Mouse (Mus musculus): Measurements from ENCODE around the gene Epb41l3. TPM values are rescaled to one million over a fixed set of nuclear protein-coding genes. Genes with fewer than 3 reads are reported as not detected.

Epb41l3 gene
- total RNA-seq, 1 experiment: 16.8 TPM

DNA sequence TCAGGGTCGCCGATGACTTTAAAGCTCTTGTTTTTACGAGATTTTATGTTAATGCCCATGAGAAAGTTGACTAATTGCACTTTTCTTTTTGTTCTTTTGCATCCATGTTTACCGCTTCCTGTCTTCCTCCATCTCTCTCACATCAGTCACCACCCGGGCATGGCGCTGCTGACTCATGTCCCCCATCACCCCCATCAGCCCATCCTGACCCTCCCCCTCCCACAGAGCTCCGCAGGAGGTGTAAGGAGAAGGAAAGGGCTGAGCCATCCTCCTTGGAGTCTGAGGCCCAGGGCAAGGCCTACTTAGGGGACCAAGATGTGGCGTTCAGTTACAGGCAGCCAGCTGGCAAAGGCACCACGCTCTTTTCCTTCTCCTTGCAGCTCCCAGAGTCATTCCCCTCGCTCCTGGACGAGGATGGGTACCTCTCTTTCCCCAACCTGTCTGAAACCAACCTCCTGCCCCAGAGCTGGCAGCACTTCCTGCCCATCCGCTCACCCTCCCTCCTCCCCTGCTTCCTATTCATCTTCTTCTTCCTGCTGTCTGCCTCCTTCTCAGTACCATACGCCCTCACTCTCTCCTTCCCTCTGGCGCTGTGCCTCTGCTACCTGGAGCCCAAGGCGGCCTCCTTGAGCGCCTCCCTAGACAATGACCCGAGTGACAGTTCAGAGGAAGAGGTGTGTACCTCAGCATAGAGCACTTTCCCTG, 190.4 kb downstream of the Epb41l3 start:
- peak overlapping the region; percentile 8 for H3K9ac ChIP-seq (ENCODE audit: insufficient read depth, low read depth, low read length, poor library complexity, severe bottlenecking)
- H3K4me3 ChIP-seq (ENCODE audit: insufficient read depth in 1 of 2, low read depth in 1 of 2, low read length in 2 of 2, poor library complexity in 1 of 2, severe bottlenecking in 1 of 2): 0 out of 4 replicates have a peak overlapping the region, but pooled peaks of 1 of the 2 experiments have one; percentile 14
- H3K4me1 ChIP-seq (ENCODE audit: control insufficient read depth in 2 of 2, insufficient read depth in 2 of 2, low read length in 2 of 2, poor library complexity in 1 of 2): peaks cover 3 to 8% of the 10 kb centered on the region in 2 experiments; a peak in 1 of 4 replicates
- in situ Hi-C loops (cut with MboI; ENCODE audit: low sequenced_read_pairs in 2 of 2, unreplicated experiment in 2 of 2): no loop called here
- H3K27ac ChIP-seq (ENCODE audit: insufficient read depth, low read depth, low read length, poor library complexity, severe bottlenecking): no peak overlapping the region
- H3K9me3 ChIP-seq (ENCODE audit: control insufficient read depth, insufficient read depth, low read depth, low read length): no peaks in the 10 kb centered on the region
- H3K36me3 ChIP-seq (ENCODE audit: control insufficient read depth, insufficient read depth, low read length, poor library complexity, severe bottlenecking): no peaks in the 10 kb centered on the region
- DNase-seq (ENCODE audit: low read depth, low spot score): no peak
- 0 out of 2 replicates have a peak, but pooled peaks have one; percentile 21 for TF ChIP-seq MAFK (IDR thresholded peaks at IDR 0.05; ENCODE audit: insufficient read depth, low read depth, low read length)
- no peak for TF ChIP-seq ZC3H11A (IDR thresholded peaks at IDR 0.05; ENCODE audit: borderline replicate concordance, low read depth, low read length)

DNA sequence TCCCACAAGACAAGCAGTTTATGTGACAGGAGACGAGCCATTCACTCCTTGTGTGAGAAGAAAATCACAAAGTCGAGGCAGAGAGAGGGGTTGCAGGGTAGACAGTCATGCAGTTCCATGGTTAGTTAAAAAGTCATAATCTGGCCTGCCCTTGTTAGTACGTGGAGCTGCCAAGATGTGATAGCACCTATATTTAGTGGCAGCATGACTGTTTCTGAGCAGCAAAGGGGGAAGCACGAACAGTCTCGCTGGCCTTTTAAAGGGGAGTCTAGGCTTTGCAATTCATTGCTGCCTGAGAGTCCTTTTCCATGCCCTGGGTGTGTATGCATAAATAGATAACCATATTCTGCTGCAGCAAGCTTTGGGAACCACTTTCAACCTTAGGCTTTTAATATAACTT, 191.5 kb downstream of the Epb41l3 start:
- Histone ChIP-seq H3K36me3 (ENCODE audit: control insufficient read depth, insufficient read depth, low read length, poor library complexity, severe bottlenecking) (no peaks in the 10 kb centered on the region), H3K4me1 (ENCODE audit: control insufficient read depth in 2 of 2, insufficient read depth in 2 of 2, low read length in 2 of 2, poor library complexity in 1 of 2) (peaks cover 3 to 8% of the 10 kb centered on the region in 2 experiments; a peak in 1 of 4 replicates), H3K4me3 (ENCODE audit: insufficient read depth in 1 of 2, low read depth in 1 of 2, low read length in 2 of 2, poor library complexity in 1 of 2, severe bottlenecking in 1 of 2) (no peak overlapping the region), H3K9me3 (ENCODE audit: control insufficient read depth, insufficient read depth, low read depth, low read length) (no peaks in the 10 kb centered on the region), H3K9ac (ENCODE audit: insufficient read depth, low read depth, low read length, poor library complexity, severe bottlenecking) (no peak overlapping the region), H3K27ac (ENCODE audit: insufficient read depth, low read depth, low read length, poor library complexity, severe bottlenecking) (no peak overlapping the region)
- no peak for DNase-seq (ENCODE audit: low read depth, low spot score)
- TF ChIP-seq MAFK (IDR thresholded peaks at IDR 0.05; ENCODE audit: insufficient read depth, low read depth, low read length): no peak
- in situ Hi-C loops (cut with MboI; ENCODE audit: low sequenced_read_pairs in 2 of 2, unreplicated experiment in 2 of 2): no loop called here

DNA sequence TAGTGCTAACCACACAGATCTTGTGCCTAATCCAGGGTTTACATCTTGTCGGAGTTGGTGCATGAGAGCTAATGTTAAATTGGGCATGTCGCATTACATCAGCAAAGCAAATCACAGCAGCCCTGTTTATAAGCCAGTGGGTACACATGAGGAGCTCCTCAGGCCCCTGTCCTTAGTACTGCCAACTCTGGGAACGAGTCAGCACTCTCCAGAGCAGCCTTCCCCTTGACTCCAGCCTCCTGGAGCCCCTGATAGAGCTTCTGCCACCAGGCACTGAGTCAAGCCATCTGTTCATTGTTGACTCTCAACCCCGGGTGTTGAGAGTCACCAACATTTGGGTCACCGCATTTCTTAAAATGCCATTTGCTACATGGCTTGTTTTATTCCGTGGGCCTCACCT, 192.0 kb downstream of the Epb41l3 start:
- H3K9ac ChIP-seq (ENCODE audit: insufficient read depth, low read depth, low read length, poor library complexity, severe bottlenecking): no peak overlapping the region
- in situ Hi-C loops (cut with MboI; ENCODE audit: low sequenced_read_pairs in 2 of 2, unreplicated experiment in 2 of 2): no loop called here

DNA sequence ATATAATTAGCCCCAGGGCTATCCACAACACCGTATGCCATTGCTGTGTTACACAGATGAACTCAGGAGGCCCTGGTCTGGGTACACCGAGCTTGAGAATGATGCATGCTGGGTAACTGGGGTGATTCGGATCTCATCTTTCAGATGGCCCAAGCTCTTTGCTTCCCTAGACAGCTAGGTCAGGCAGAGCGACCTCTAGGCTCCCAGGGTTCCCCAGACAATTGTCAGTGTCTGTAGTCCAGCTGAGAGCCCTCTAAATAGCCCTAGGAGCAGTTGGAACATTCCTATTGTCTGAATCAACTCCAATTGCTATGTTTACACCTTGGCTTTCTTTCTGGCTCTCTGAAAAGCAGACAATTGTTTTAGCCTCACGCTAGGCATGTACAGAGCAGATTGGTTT, 201.9 kb downstream of the Epb41l3 start:
- peaks cover 4 to 13% of the 10 kb centered on the region in 2 experiments; a peak in 3 of 4 replicates for H3K4me1 ChIP-seq (ENCODE audit: control insufficient read depth in 2 of 2, insufficient read depth in 2 of 2, low read length in 2 of 2, poor library complexity in 1 of 2)
- peak overlapping the region in 1 of 2 experiments; percentile 74; a peak in 2 of 4 replicates for H3K4me3 ChIP-seq (ENCODE audit: insufficient read depth in 1 of 2, low read depth in 1 of 2, low read length in 2 of 2, poor library complexity in 1 of 2, severe bottlenecking in 1 of 2)
- peaks cover 2% of the 10 kb centered on the region; the same call in 1 of the 2 replicates for H3K36me3 ChIP-seq (ENCODE audit: control insufficient read depth, insufficient read depth, low read length, poor library complexity, severe bottlenecking)
- H3K9ac ChIP-seq (ENCODE audit: insufficient read depth, low read depth, low read length, poor library complexity, severe bottlenecking): no peak overlapping the region
- peak; percentile 76 for DNase-seq (ENCODE audit: low read depth, low spot score)
- in situ Hi-C loops (cut with MboI; ENCODE audit: low sequenced_read_pairs in 2 of 2, unreplicated experiment in 2 of 2): no loop called here
- TF ChIP-seq ZNF384 (IDR thresholded peaks at IDR 0.05; ENCODE audit: low read depth, low read length) (no peak), MAFK (IDR thresholded peaks at IDR 0.05; ENCODE audit: insufficient read depth, low read depth, low read length) (no peak), HCFC1 (IDR thresholded peaks at IDR 0.05; ENCODE audit: borderline replicate concordance, insufficient read depth, low read length) (no peak), ZC3H11A (IDR thresholded peaks at IDR 0.05; ENCODE audit: borderline replicate concordance, low read depth, low read length) (no peak), CHD2 (IDR thresholded peaks at IDR 0.05; ENCODE audit: low read depth, low read length) (no peak)
- peak overlapping the region; percentile 90 for H3K27ac ChIP-seq (ENCODE audit: insufficient read depth, low read depth, low read length, poor library complexity, severe bottlenecking)
- no peaks in the 10 kb centered on the region for H3K9me3 ChIP-seq (ENCODE audit: control insufficient read depth, insufficient read depth, low read depth, low read length)

More for the DNA sequence above, 192.0 kb downstream of the Epb41l3 start:
- Histone ChIP-seq H3K4me1 (ENCODE audit: control insufficient read depth in 2 of 2, insufficient read depth in 2 of 2, low read length in 2 of 2, poor library complexity in 1 of 2) (peaks cover 3 to 8% of the 10 kb centered on the region in 2 experiments; a peak in 1 of 4 replicates), H3K9me3 (ENCODE audit: control insufficient read depth, insufficient read depth, low read depth, low read length) (no peaks in the 10 kb centered on the region), H3K36me3 (ENCODE audit: control insufficient read depth, insufficient read depth, low read length, poor library complexity, severe bottlenecking) (no peaks in the 10 kb centered on the region), H3K4me3 (ENCODE audit: insufficient read depth in 1 of 2, low read depth in 1 of 2, low read length in 2 of 2, poor library complexity in 1 of 2, severe bottlenecking in 1 of 2) (no peak overlapping the region), H3K27ac (ENCODE audit: insufficient read depth, low read depth, low read length, poor library complexity, severe bottlenecking) (no peak overlapping the region)
- DNase-seq (ENCODE audit: low read depth, low spot score): no peak
- TF ChIP-seq ZNF384 (IDR thresholded peaks at IDR 0.05; ENCODE audit: low read depth, low read length): no peak
- no peak for TF ChIP-seq HCFC1 (IDR thresholded peaks at IDR 0.05; ENCODE audit: borderline replicate concordance, insufficient read depth, low read length)

DNA sequence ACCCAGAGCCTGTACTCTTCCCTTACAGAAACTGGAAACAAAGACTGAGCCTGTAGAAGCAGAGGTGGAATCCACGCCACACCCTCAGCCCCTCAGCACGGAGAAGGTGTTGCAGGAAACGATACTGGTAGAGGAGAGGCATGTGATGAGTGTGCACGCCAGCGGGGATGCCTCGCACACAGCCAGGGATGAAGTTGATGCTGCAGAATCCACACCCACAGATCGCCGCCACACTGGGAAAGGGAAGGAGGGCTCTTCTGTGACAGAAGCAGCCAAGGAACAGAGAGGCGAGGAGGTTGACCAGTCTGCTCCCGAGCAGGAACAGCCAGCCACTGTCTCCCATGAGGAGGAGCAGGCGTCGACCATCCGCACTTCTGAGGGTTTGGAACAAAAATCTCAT, 209.0 kb downstream of the Epb41l3 start:
- no peak overlapping the region for H3K4me3 ChIP-seq (ENCODE audit: insufficient read depth in 1 of 2, low read depth in 1 of 2, low read length in 2 of 2, poor library complexity in 1 of 2, severe bottlenecking in 1 of 2)
- no peak for DNase-seq (ENCODE audit: low read depth, low spot score)
- no peaks in the 10 kb centered on the region for H3K9me3 ChIP-seq (ENCODE audit: control insufficient read depth, insufficient read depth, low read depth, low read length)
- TF ChIP-seq ZNF384 (IDR thresholded peaks at IDR 0.05; ENCODE audit: low read depth, low read length): no peak
- no peak for TF ChIP-seq MAFK (IDR thresholded peaks at IDR 0.05; ENCODE audit: insufficient read depth, low read depth, low read length)
- no peak for TF ChIP-seq HCFC1 (IDR thresholded peaks at IDR 0.05; ENCODE audit: borderline replicate concordance, insufficient read depth, low read length)
- TF ChIP-seq CHD2 (IDR thresholded peaks at IDR 0.05; ENCODE audit: low read depth, low read length): no peak
- no peak for TF ChIP-seq ZC3H11A (IDR thresholded peaks at IDR 0.05; ENCODE audit: borderline replicate concordance, low read depth, low read length)
- peaks cover 0 to 2% of the 10 kb centered on the region in 2 experiments; a peak in 1 of 4 replicates for H3K4me1 ChIP-seq (ENCODE audit: control insufficient read depth in 2 of 2, insufficient read depth in 2 of 2, low read length in 2 of 2, poor library complexity in 1 of 2)
- H3K9ac ChIP-seq (ENCODE audit: insufficient read depth, low read depth, low read length, poor library complexity, severe bottlenecking): no peak overlapping the region
- H3K27ac ChIP-seq (ENCODE audit: insufficient read depth, low read depth, low read length, poor library complexity, severe bottlenecking): no peak overlapping the region
- in situ Hi-C loops (cut with MboI; ENCODE audit: low sequenced_read_pairs in 2 of 2, unreplicated experiment in 2 of 2): no loop called here
- H3K36me3 ChIP-seq (ENCODE audit: control insufficient read depth, insufficient read depth, low read length, poor library complexity, severe bottlenecking): no peaks in the 10 kb centered on the region; the same call in 1 of the 2 replicates

All from ES-E14 (cell line).